Mouse (Mus musculus): ENCODE data around the gene Ghr.

- TF ChIP-seq POLR2A (IDR thresholded peaks at IDR 0.05; ENCODE audit: low read depth, low read length) = no peak
- TF ChIP-seq CTCF (IDR thresholded peaks at IDR 0.05; ENCODE audit: extremely low read depth, insufficient read depth, insufficient read length, insufficient replicate concordance) = no peak
These were observed 170.2 kb downstream of the Ghr start for GRCm38 (mm10) chr15:3413103-3413502.
